Comparison of ENCODE assay signal across 8 mouse cellular contexts in genomic region chr5:53465883-53466282, GRCm38 (mm10). TPM values are rescaled to one million over a fixed set of nuclear protein-coding genes. Genes with fewer than 3 reads are reported as not detected.
DNase-seq lines count a peak whose midpoint lies in the region; TF ChIP-seq lines count a peak whose summit lies in the region.

Rbpj (plus strand) TSS chr5:53466152.

- no peaks in the 10 kb centered on the region for H3K4me1 ChIP-seq in cortical plate, adult 2 months (ENCODE audit: control insufficient read depth, insufficient read depth, low read length)

- intact Hi-C loops in left cerebral cortex, adult 2 months (cut with DNase I) = no loop called here

- no peak for DNase-seq in left cerebral cortex, adult 2 months (ENCODE audit: extremely low spot score in 1 of 2, low spot score in 2 of 2)
- no peak for DNase-seq in left cerebral cortex, adult 11 months (ENCODE audit: low spot score)
- no peak for DNase-seq in heart, adult 8-10 months (ENCODE audit: low spot score)
- DNase-seq in layer of hippocampus, postnatal 14 days (ENCODE audit: low spot score in 2 of 2) = no peak
- no peak for DNase-seq in spleen, postnatal 10 days (ENCODE audit: low spot score in 2 of 2)
- no peak for DNase-seq in cerebellum, adult 9-10 months

- H3K27me3 ChIP-seq in myocyte (ENCODE audit: control insufficient read depth, insufficient read depth, insufficient read length) = no peaks in the 10 kb centered on the region

- no peak within 1 kb of the TSS for H3K4me3 ChIP-seq in left cerebral cortex, adult 2 months
- no peak within 1 kb of the TSS for H3K4me3 ChIP-seq in cortical plate, adult 2 months (ENCODE audit: insufficient read depth, low read length)
- H3K4me3 ChIP-seq in myocyte = no peak within 1 kb of the TSS

- H3ac ChIP-seq in myocyte (ENCODE audit: control insufficient read depth, insufficient read length) = no peak within 1 kb of the TSS

- H3K36me3 ChIP-seq in myocyte (ENCODE audit: control insufficient read depth, insufficient read depth) = no peaks in the 10 kb centered on the region

- H3K79me2 ChIP-seq in myocyte (ENCODE audit: control insufficient read depth, insufficient read depth) = no peaks in the 10 kb centered on the region

- no peak within 1 kb of the TSS for H3K27ac ChIP-seq in left cerebral cortex, adult 2 months
- H3K27ac ChIP-seq in cortical plate, adult 2 months (ENCODE audit: insufficient read depth, low read length) = no peak within 1 kb of the TSS

- no peak for TF ChIP-seq CTCF in left cerebral cortex, adult 2 months (IDR thresholded peaks at IDR 0.05)
- TF ChIP-seq CTCF in cortical plate, adult 2 months (IDR thresholded peaks at IDR 0.05; ENCODE audit: extremely low read depth, insufficient read depth, low read length) = no peak

- no peak for TF ChIP-seq POLR2A in cortical plate, adult 2 months (IDR thresholded peaks at IDR 0.05; ENCODE audit: extremely low read depth, insufficient read depth, low read length)
- no peak for TF ChIP-seq POLR2A in myocyte (IDR thresholded peaks at IDR 0.05; ENCODE audit: insufficient read length, low read depth)

- H3K4me2 ChIP-seq in myocyte (ENCODE audit: low read depth) = no peak within 1 kb of the TSS

TF ChIP-seq in myocyte, 11 proteins besides CTCF, POLR2A, EP300 and RAD21:
- TF ChIP-seq E2F4 (IDR thresholded peaks at IDR 0.05; ENCODE audit: insufficient read depth) = no peak
- no peak for TF ChIP-seq MAX (IDR thresholded peaks at IDR 0.05; ENCODE audit: low read depth)

RNA-seq across cellular contexts. Expression of gene Rbpj, which starts in this region (rescaled TPM):
- 10 to 100 TPM; 32.8 to 33.2 TPM for total RNA-seq in left cerebral cortex, adult 2 months (2021)
- 22.1 and 22.3 TPM in 2 replicates for polyA plus RNA-seq in cortical plate, adult 2 months (2012; rRNA removed)
- total RNA-seq in heart, adult 8-10 months (2022) = 10 to 100 TPM; 23.6 to 26.3 (median 25.9) TPM
- 10 to 100 TPM; 26.9 to 29.3 TPM for total RNA-seq in layer of hippocampus, postnatal 14 days (2021)
- polyA plus RNA-seq in myocyte (2012; fragmentation: generic; extraction: Trizol) = 16.0 TPM
